Mouse (Mus musculus): Measurements from ENCODE around the gene Klc3. TPM values are rescaled to one million over a fixed set of nuclear protein-coding genes. Genes with fewer than 3 reads are reported as not detected.

Gene Klc3
- polyA plus RNA-seq, 1 experiment from 2014 or later = 7.5 TPM

- H3K4me3 ChIP-seq (ENCODE audit: low read depth, low read length) = no peak overlapping the region
- 61% methylated on average over 4 of the region's 4 CpGs for WGBS
- no peak overlapping the region for H3K27ac ChIP-seq (ENCODE audit: low read depth)
- no peak for ATAC-seq (ENCODE audit: insufficient read depth)
- H3K9me3 ChIP-seq (ENCODE audit: low read depth, low read length) = no peaks in the 10 kb centered on the region
- H3K36me3 ChIP-seq (ENCODE audit: insufficient read depth) = peaks cover 42% of the 10 kb centered on the region
- H3K4me1 ChIP-seq (ENCODE audit: insufficient read depth) = no peaks in the 10 kb centered on the region
- H3K9ac ChIP-seq = no peak overlapping the region
- DNase-seq = no peak
- H3K27me3 ChIP-seq (ENCODE audit: insufficient read depth, low read length) = peaks cover 23% of the 10 kb centered on the region
- TF ChIP-seq CTCF (IDR thresholded peaks at IDR 0.05; ENCODE audit: low read depth) = no peak
- no peak overlapping the region for H3K4me2 ChIP-seq
Measured at GRCm38 (mm10) chr7:19424051-19424450, 20.1 kb upstream of the Klc3 start.

DNA sequence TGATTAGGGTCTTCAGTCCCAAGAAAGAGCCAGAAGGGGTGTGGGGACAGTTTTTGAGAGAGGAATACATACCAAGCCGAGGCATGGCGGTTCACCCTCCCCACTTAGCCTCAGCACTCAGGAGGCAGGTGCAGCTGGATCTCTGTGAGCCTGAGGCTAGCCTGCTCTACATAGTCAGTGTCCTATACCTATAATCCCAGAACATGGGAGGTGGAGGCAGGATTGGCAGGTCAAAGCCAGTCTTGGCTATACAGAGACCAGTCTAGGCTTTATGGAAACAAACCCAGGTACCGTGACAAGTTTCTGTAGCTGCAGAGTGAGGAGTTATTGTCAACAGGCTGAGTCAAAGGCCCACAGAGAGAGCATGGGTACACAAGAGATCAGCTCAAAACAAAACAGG lies 19.2 kb upstream of the Klc3 start:
- DNase-seq (no peak), ATAC-seq (ENCODE audit: insufficient read depth) (no peak)
- peaks cover 24% of the 10 kb centered on the region for H3K27me3 ChIP-seq (ENCODE audit: insufficient read depth, low read length)
- H3K4me3 ChIP-seq (ENCODE audit: low read depth, low read length) = no peak overlapping the region
- 77% methylated on average over 3 of the region's 3 CpGs for WGBS
- H3K9me3 ChIP-seq (ENCODE audit: low read depth, low read length) = no peaks in the 10 kb centered on the region
- no peak overlapping the region for H3K4me2 ChIP-seq
- H3K9ac ChIP-seq = no peak overlapping the region
- H3K27ac ChIP-seq (ENCODE audit: low read depth) = no peak overlapping the region
- no peaks in the 10 kb centered on the region for H3K4me1 ChIP-seq (ENCODE audit: insufficient read depth)
- H3K36me3 ChIP-seq (ENCODE audit: insufficient read depth) = peaks cover 32% of the 10 kb centered on the region
- TF ChIP-seq CTCF (IDR thresholded peaks at IDR 0.05; ENCODE audit: low read depth) = no peak

DNA sequence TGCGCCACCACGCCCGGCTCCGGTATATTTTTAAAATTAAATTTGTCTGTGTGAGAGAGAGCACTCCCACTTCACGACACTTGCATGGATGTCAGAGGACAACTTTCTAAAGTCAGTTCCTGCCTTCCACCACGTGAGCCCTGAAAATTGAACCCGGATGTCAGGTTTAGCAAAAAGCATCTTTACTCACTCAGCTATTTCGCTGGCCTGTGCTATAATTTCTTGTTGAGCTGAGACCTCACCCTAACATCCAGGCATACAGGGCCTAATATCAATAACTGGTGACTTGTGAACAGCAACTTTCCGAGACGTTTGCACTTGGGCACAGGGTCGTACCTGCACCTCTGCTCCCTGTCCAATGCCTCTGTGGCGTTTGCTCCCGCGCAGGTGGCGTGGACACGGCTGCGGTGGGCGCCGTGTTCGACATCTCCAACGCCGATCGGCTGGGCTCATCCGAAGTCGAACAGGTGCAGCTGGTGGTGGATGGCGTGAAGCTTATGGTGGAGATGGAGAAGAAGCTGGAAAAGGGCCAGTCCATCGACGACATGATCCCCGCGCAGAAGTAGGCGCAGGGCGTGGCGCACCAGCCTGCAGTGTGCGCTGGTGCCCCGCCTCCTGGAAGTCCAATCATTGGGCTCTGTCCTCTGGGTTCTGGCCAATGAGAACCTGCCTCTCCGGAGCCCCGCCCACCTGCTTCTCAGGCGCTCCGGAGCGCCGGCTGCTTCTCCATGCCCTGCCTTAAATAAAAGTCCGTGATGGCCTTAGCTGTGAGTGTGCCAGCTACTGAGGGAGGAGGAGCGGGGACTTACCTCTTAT lies 17.1 kb upstream of the Klc3 start:
- no peak for TF ChIP-seq CTCF (IDR thresholded peaks at IDR 0.05; ENCODE audit: low read depth)
- DNase-seq = peak; percentile 92
- Histone ChIP-seq H3K27ac (ENCODE audit: low read depth) (no peak overlapping the region), H3K4me2 (peak overlapping the region; percentile 61), H3K4me1 (ENCODE audit: insufficient read depth) (no peaks in the 10 kb centered on the region), H3K4me3 (ENCODE audit: low read depth, low read length) (peak overlapping the region; percentile 27), H3K36me3 (ENCODE audit: insufficient read depth) (peaks cover 12% of the 10 kb centered on the region), H3K27me3 (ENCODE audit: insufficient read depth, low read length) (peaks cover 24% of the 10 kb centered on the region), H3K9me3 (ENCODE audit: low read depth, low read length) (no peaks in the 10 kb centered on the region), H3K9ac (no peak overlapping the region)
- peak; percentile 96 for ATAC-seq (ENCODE audit: insufficient read depth)
- 12% methylated on average over 43 of the region's 43 CpGs for WGBS

DNA sequence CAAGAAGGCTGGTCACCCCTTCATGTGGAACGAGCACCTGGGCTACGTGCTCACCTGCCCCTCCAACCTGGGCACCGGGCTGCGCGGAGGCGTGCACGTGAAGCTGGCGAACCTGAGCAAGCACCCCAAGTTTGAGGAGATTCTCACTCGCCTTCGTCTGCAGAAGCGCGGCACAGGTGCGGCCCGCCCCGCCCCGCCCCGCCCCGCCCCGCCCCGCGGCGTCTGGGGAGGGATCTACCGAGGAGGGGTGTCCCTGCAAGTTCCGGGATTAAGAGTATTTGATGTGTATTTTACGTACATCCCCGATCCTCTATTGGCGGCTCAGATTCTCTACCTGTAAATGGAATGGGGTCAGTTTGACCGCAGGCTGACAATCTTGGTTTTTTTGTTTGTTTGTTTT lies 16.2 kb upstream of the Klc3 start:
- H3K27me3 ChIP-seq (ENCODE audit: insufficient read depth, low read length) = peaks cover 24% of the 10 kb centered on the region
- TF ChIP-seq CTCF (IDR thresholded peaks at IDR 0.05; ENCODE audit: low read depth) = no peak
- peak overlapping the region; percentile 43; the same call in 1 of the 2 replicates for H3K4me2 ChIP-seq
- no peaks in the 10 kb centered on the region for H3K9me3 ChIP-seq (ENCODE audit: low read depth, low read length)
- no peak overlapping the region for H3K9ac ChIP-seq
- H3K4me3 ChIP-seq (ENCODE audit: low read depth, low read length) = no peak overlapping the region
- 5% methylated on average over 28 of the region's 28 CpGs for WGBS
- H3K36me3 ChIP-seq (ENCODE audit: insufficient read depth) = peaks cover 3% of the 10 kb centered on the region; the same call in 1 of the 2 replicates
- no peak overlapping the region for H3K27ac ChIP-seq (ENCODE audit: low read depth)
- ATAC-seq (ENCODE audit: insufficient read depth) = no peak
- no peaks in the 10 kb centered on the region for H3K4me1 ChIP-seq (ENCODE audit: insufficient read depth)
- DNase-seq = no peak

- DNase-seq = no peak
Measured at GRCm38 (mm10) chr7:19416590-19416989, 12.7 kb upstream of the Klc3 start.

DNA sequence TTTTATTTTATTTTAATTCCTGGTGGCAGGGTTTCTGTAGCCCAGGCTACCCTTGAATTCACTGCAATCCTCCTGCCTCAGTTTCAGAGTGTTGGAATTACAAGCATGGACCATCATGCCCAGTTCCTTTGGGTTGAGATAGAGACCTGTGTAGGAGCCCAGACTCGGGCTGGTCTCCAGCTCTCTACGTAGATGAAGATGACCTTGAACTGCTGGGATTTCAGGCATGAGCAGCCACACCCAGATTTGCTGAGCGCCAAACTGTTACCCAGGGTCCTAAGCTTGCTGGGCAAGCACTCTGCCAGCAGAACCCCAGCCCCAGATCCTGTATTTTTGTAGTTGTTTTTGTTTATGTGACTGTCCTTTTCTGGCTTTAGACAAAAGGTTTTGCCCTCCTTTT lies 9.6 kb upstream of the Klc3 start:
- ATAC-seq (ENCODE audit: insufficient read depth) = no peak

More at GRCm38 (mm10) chr7:19416590-19416989, 12.7 kb upstream of the Klc3 start:
- Histone ChIP-seq H3K4me1 (ENCODE audit: insufficient read depth) (no peaks in the 10 kb centered on the region), H3K36me3 (ENCODE audit: insufficient read depth) (no peaks in the 10 kb centered on the region), H3K9ac (no peak overlapping the region), H3K27me3 (ENCODE audit: insufficient read depth, low read length) (peaks cover 24% of the 10 kb centered on the region), H3K9me3 (ENCODE audit: low read depth, low read length) (peaks cover 3% of the 10 kb centered on the region; the same call in 1 of the 2 replicates), H3K4me2 (no peak overlapping the region), H3K4me3 (ENCODE audit: low read depth, low read length) (no peak overlapping the region), H3K27ac (ENCODE audit: low read depth) (no peak overlapping the region)
- WGBS = 51% methylated on average over 15 of the region's 15 CpGs
- TF ChIP-seq CTCF (IDR thresholded peaks at IDR 0.05; ENCODE audit: low read depth) = no peak
- no peak for ATAC-seq (ENCODE audit: insufficient read depth)

DNA sequence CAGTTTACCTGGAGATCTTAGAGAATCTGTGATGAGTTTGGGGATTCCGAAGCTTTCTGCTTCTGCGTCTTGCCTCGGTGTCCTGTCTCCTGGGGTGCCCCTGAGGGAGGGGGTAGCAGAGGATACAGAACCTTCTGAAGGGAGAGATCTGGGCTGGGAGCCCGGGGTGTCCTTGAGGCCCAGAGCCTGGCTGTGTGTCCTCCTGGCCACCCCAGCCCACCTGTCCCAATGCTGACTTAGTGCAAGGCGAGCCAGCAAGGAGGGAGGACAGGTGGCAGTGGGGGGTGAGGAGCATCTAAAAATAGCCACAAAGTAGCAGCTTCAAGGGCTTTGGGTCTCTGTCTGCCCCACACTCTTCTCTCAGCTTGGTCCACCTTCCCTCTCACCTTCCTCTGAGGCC lies 7.9 kb upstream of the Klc3 start:
- 68% methylated on average over 5 of the region's 5 CpGs for WGBS
- no peak overlapping the region for H3K27ac ChIP-seq (ENCODE audit: low read depth)
- TF ChIP-seq CTCF (IDR thresholded peaks at IDR 0.05; ENCODE audit: low read depth) = no peak
- no peak overlapping the region for H3K4me3 ChIP-seq (ENCODE audit: low read depth, low read length)
- peaks cover 3% of the 10 kb centered on the region; the same call in 1 of the 2 replicates for H3K9me3 ChIP-seq (ENCODE audit: low read depth, low read length)
- no peak overlapping the region for H3K4me2 ChIP-seq
- no peaks in the 10 kb centered on the region for H3K4me1 ChIP-seq (ENCODE audit: insufficient read depth)
- ATAC-seq (ENCODE audit: insufficient read depth) (no peak), DNase-seq (no peak)
- H3K9ac ChIP-seq = no peak overlapping the region
- H3K27me3 ChIP-seq (ENCODE audit: insufficient read depth, low read length) = no peaks in the 10 kb centered on the region
- no peaks in the 10 kb centered on the region for H3K36me3 ChIP-seq (ENCODE audit: insufficient read depth)

More for the DNA sequence above, 9.6 kb upstream of the Klc3 start:
- no peak overlapping the region for H3K4me3 ChIP-seq (ENCODE audit: low read depth, low read length)
- no peak overlapping the region for H3K27ac ChIP-seq (ENCODE audit: low read depth)
- H3K27me3 ChIP-seq (ENCODE audit: insufficient read depth, low read length) = no peaks in the 10 kb centered on the region
- DNase-seq = no peak
- H3K4me1 ChIP-seq (ENCODE audit: insufficient read depth) = no peaks in the 10 kb centered on the region
- no peak for TF ChIP-seq CTCF (IDR thresholded peaks at IDR 0.05; ENCODE audit: low read depth)
- H3K9me3 ChIP-seq (ENCODE audit: low read depth, low read length) = peaks cover 3% of the 10 kb centered on the region; the same call in 1 of the 2 replicates
- H3K9ac ChIP-seq = no peak overlapping the region
- 85% methylated on average over 3 of the region's 3 CpGs for WGBS
- H3K36me3 ChIP-seq (ENCODE audit: insufficient read depth) = no peaks in the 10 kb centered on the region
- H3K4me2 ChIP-seq = no peak overlapping the region
